Mouse (Mus musculus) lung, embryonic 14.5 days (tissue): ENCODE measurements around the gene Plpp1. TPM values are rescaled to one million over a fixed set of nuclear protein-coding genes. Genes with fewer than 3 reads are reported as not detected.

Experiments
- ATAC-seq: fragments of 200-750 bp; cut with Nextera tagmentation; 2 replicates; pipeline ENCODE4 v1.8.0; 2017; ENCODE audit warnings: mild to moderate bottlenecking, moderate TSS enrichment, moderate library complexity; ENCODE audit not compliant: insufficient read depth
- DNase-seq: peaks from one replicate; pipeline ENCODE4 v3.0.0-alpha.2; 2015
- H3K27ac ChIP-seq: fragments of 300-500 bp; sonication (generic); 2 replicates; pipeline ENCODE4 v1.5.1; 2014; ENCODE audit warnings: low read depth, mild to moderate bottlenecking, moderate library complexity
- H3K27me3 ChIP-seq: fragments of 300-500 bp; sonication (generic); 2 replicates; pipeline ENCODE4 v1.6.1; 2014; ENCODE audit warnings: low read length, control low read depth; ENCODE audit not compliant: insufficient read depth
- H3K36me3 ChIP-seq: fragments of 300-500 bp; sonication (generic); 2 replicates; pipeline ENCODE4 v1.6.1; 2014; ENCODE audit warnings: control low read depth; ENCODE audit not compliant: insufficient read depth
- H3K4me1 ChIP-seq: fragments of 300-500 bp; sonication (generic); 2 replicates; pipeline ENCODE4 v1.6.1; 2014; ENCODE audit warnings: antibody characterized with exemption, control low read depth; ENCODE audit not compliant: insufficient read depth
- H3K4me2 ChIP-seq: fragments of 300-500 bp; sonication (generic); 2 replicates; pipeline ENCODE4 v1.6.1; 2014; ENCODE audit warnings: mild to moderate bottlenecking
- H3K4me3 ChIP-seq: fragments of 300-500 bp; sonication (generic); 2 replicates; pipeline ENCODE4 v1.5.1; 2014; ENCODE audit warnings: low read depth, low read length
- H3K9ac ChIP-seq: fragments of 300-500 bp; sonication (generic); 2 replicates; pipeline ENCODE4 v1.6.1; 2014
- H3K9me3 ChIP-seq: fragments of 300-500 bp; sonication (generic); 2 replicates; pipeline ENCODE4 v1.6.1; 2016; ENCODE audit warnings: low read depth, low read length, control low read depth
- CTCF ChIP-seq: IDR thresholded peaks from 2 replicates; pipeline ENCODE4 v1.5.1; 2016; ENCODE audit warnings: antibody characterized with exemption, low read depth
- WGBS: fragments of 180-500 bp; shearing (Covaris S2); extraction: QIAGEN DNeasy Blood & Tissue Kit; methylation state at CpG from one replicate; pipeline ENCODE4 v1.1.7; 2014; 5-methylcytosine and 5-hydroxymethylcytosine counted together
- polyA plus RNA-seq: library from polyadenylated mRNA; unstranded; fragments of >200 nt; fragmentation: Nextera tagmentation; extraction: Ambion mirVana; gene quantifications from 2 replicates; pipeline ENCODE4 v1.2.1, GENCODE M21; 2014

Gene Plpp1
- polyA plus RNA-seq, 1 experiment from 2014 or later, result 52.7 TPM

DNA sequence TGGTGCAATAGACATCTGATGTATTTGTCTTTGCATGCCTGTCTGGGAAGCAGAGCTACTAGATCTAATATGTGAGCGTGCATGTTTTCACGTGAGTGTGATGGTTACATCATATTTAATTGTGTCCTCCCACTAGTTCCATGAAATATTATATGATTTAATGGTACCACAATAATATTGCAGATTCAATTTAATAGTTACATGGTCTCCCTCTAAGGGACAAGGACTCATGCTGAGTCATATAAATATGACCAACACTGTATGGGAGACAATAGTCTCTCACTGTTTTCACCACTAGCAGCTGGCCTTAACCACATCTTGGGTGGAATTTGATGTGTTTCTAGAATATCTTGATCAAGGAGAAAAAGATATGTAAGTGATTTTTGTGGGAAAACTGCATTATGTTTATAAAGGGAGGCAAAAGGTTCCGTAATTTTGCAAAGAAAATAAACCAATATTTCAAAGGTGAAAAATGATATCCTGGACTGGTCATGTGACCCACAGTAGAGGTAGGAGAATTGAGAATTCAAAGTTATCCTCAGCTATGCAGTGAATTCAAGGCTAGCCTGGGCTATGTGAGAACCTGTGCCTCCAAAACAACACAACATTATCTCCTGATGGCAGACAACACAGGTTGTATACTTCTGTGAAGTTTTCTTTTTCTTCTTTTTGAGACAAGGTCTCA is 26.5 kb upstream of the Plpp1 start:
- ATAC-seq (no peak), DNase-seq (no peak)
- no peaks in the 10 kb centered on the region for H3K36me3 ChIP-seq
- H3K27me3 ChIP-seq, result no peaks in the 10 kb centered on the region
- H3K4me1 ChIP-seq, result peaks cover 8% of the 10 kb centered on the region; the same call in 1 of the 2 replicates
- WGBS, result 89% methylated on average over 3 of the region's 3 CpGs
- no peak overlapping the region for H3K9ac ChIP-seq
- no peak overlapping the region for H3K4me2 ChIP-seq
- H3K9me3 ChIP-seq, result no peaks in the 10 kb centered on the region
- H3K27ac ChIP-seq, result no peak overlapping the region
- no peak for TF ChIP-seq CTCF
- H3K4me3 ChIP-seq, result no peak overlapping the region

- DNase-seq, result no peak
- TF ChIP-seq CTCF, result no peak
- H3K27ac ChIP-seq, result no peak overlapping the region
- no peak for ATAC-seq
- H3K4me2 ChIP-seq, result no peak overlapping the region
- WGBS, result 90% methylated on average over 10 of the region's 10 CpGs
- peaks cover 5% of the 10 kb centered on the region; the same call in 1 of the 2 replicates for H3K4me1 ChIP-seq
- no peak overlapping the region for H3K4me3 ChIP-seq
- H3K9ac ChIP-seq, result no peak overlapping the region
- no peaks in the 10 kb centered on the region for H3K36me3 ChIP-seq
- no peaks in the 10 kb centered on the region for H3K9me3 ChIP-seq
- H3K27me3 ChIP-seq, result no peaks in the 10 kb centered on the region
These were observed 24.7 kb upstream of the Plpp1 start for GRCm38 (mm10) chr13:112775856-112776255.

DNA sequence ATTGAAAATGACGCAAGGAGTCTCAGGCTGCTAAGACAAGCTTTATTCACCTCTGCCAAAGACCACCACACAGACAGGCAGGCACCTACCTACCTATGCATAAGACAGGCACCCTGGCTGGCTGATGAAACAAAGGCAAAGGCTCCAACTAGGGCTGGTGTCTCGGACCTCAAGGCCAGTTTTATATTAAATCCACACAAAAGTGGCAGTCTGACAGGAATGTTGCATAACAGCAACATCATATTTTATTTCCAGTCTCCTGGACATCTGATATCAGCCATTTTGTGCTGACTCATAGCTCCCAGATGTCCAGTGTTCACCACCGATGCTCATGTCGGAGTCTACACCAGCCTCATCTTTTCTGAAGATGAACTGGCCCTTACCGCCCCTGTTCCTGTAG is 22.2 kb upstream of the Plpp1 start:
- H3K27me3 ChIP-seq, result no peaks in the 10 kb centered on the region
- H3K9me3 ChIP-seq, result no peaks in the 10 kb centered on the region
- no peaks in the 10 kb centered on the region for H3K36me3 ChIP-seq
- H3K4me3 ChIP-seq, result no peak overlapping the region
- ATAC-seq (no peak), DNase-seq (no peak)
- no peak overlapping the region for H3K9ac ChIP-seq
- no peak overlapping the region for H3K4me2 ChIP-seq
- H3K27ac ChIP-seq, result no peak overlapping the region
- TF ChIP-seq CTCF, result no peak
- 90% methylated on average over 5 of the region's 5 CpGs for WGBS
- H3K4me1 ChIP-seq, result no peaks in the 10 kb centered on the region

DNA sequence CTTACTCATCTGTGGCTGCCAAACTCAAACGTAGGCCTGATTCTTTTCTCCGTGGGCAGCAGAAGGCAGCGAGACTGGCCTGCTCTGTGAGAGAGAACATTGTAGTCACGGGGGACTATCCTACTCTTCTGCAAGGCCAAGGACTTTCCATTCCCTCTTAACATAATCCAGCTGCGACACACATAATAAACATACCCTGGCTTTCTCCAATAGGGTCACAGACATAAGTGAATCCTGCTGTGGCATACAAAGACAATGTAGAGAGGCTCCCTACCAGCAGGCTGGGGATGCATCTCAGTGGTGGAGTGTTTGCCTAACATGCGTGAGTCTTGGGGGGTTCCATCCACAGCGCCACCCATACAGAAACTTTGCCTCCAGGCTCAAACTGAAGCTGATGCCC is 15.3 kb upstream of the Plpp1 start:
- no peaks in the 10 kb centered on the region for H3K27me3 ChIP-seq
- no peaks in the 10 kb centered on the region for H3K36me3 ChIP-seq
- 72% methylated on average over 7 of the region's 7 CpGs for WGBS
- H3K4me1 ChIP-seq, result no peaks in the 10 kb centered on the region
- no peak overlapping the region for H3K4me2 ChIP-seq
- H3K9me3 ChIP-seq, result no peaks in the 10 kb centered on the region
- H3K27ac ChIP-seq, result no peak overlapping the region
- DNase-seq (no peak), ATAC-seq (no peak)
- TF ChIP-seq CTCF, result no peak
- H3K9ac ChIP-seq, result no peak overlapping the region
- no peak overlapping the region for H3K4me3 ChIP-seq

GRCm38 (mm10) chr13:112786142-112786541 is 14.4 kb upstream of the Plpp1 start:
- Histone ChIP-seq H3K27ac (no peak overlapping the region), H3K4me1 (no peaks in the 10 kb centered on the region), H3K9ac (no peak overlapping the region), H3K9me3 (no peaks in the 10 kb centered on the region), H3K4me2 (no peak overlapping the region), H3K36me3 (no peaks in the 10 kb centered on the region), H3K4me3 (no peak overlapping the region), H3K27me3 (no peaks in the 10 kb centered on the region)
- no peak for TF ChIP-seq CTCF
- DNase-seq (no peak), ATAC-seq (no peak)
- 76% methylated on average over 3 of the region's 3 CpGs for WGBS

GRCm38 (mm10) chr13:112786942-112787533 is 13.6 kb upstream of the Plpp1 start:
- DNase-seq (no peak), ATAC-seq (no peak)
- Histone ChIP-seq H3K27me3 (no peaks in the 10 kb centered on the region), H3K36me3 (no peaks in the 10 kb centered on the region), H3K4me1 (no peaks in the 10 kb centered on the region), H3K27ac (no peak overlapping the region), H3K4me3 (no peak overlapping the region), H3K9ac (no peak overlapping the region), H3K4me2 (no peak overlapping the region), H3K9me3 (no peaks in the 10 kb centered on the region)
- no peak for TF ChIP-seq CTCF
- WGBS, result 59% methylated on average over 10 of the region's 10 CpGs

GRCm38 (mm10) chr13:112790774-112791173 is 9.8 kb upstream of the Plpp1 start:
- Histone ChIP-seq H3K27ac (no peak overlapping the region), H3K4me1 (no peaks in the 10 kb centered on the region), H3K9me3 (no peaks in the 10 kb centered on the region), H3K9ac (no peak overlapping the region), H3K4me2 (no peak overlapping the region), H3K4me3 (no peak overlapping the region), H3K27me3 (no peaks in the 10 kb centered on the region), H3K36me3 (no peaks in the 10 kb centered on the region)
- DNase-seq (no peak), ATAC-seq (no peak)
- WGBS, result 63% methylated on average over 5 of the region's 5 CpGs
- TF ChIP-seq CTCF, result no peak
